Comparison of ENCODE assay signal across 8 mouse cellular contexts in genomic region chr5:139344021-139344686, GRCm38 (mm10). TPM values are rescaled to one million over a fixed set of nuclear protein-coding genes. Genes with fewer than 3 reads are reported as not detected.
DNase-seq lines count a peak whose midpoint lies in the region; ATAC-seq and TF ChIP-seq lines count a peak whose summit lies in the region.

No protein-coding gene starts in this region.

- DNase-seq in brain, adult 2 months (ENCODE audit: low read depth, low spot score) = peak; percentile 90
- peak; percentile 90 for DNase-seq in naive thymus-derived CD4-positive, alpha-beta T cell, adult 2 months (ENCODE audit: low read depth)

- H3K36me3 ChIP-seq in E14TG2a.4 (ENCODE audit: insufficient read depth, low read length) = peaks cover 34% of the 10 kb centered on the region
- H3K36me3 ChIP-seq in heart, embryonic 12.5 days = peaks cover 34% of the 10 kb centered on the region
- H3K36me3 ChIP-seq in kidney, embryonic 16.5 days (ENCODE audit: insufficient read depth, low read length) = peaks cover 23% of the 10 kb centered on the region
- peaks cover 37% of the 10 kb centered on the region for H3K36me3 ChIP-seq in liver, embryonic 12.5 days
- H3K36me3 ChIP-seq in stomach, embryonic 15.5 days = peaks cover 22% of the 10 kb centered on the region

- peak overlapping the region; percentile 98 for H3K4me3 ChIP-seq in E14TG2a.4 (replicated peaks; ENCODE audit: low read length)
- H3K4me3 ChIP-seq in embryonic fibroblast, embryonic 13.5 days (ENCODE audit: insufficient read depth, low read length) = peak overlapping the region; percentile 75
- peak overlapping the region; percentile 75 for H3K4me3 ChIP-seq in heart, embryonic 12.5 days
- H3K4me3 ChIP-seq in kidney, embryonic 16.5 days (ENCODE audit: low read length) = peak overlapping the region; percentile 83
- H3K4me3 ChIP-seq in liver, embryonic 12.5 days = peak overlapping the region; percentile 86
- peak overlapping the region; percentile 59 for H3K4me3 ChIP-seq in stomach, embryonic 15.5 days (replicated peaks)

- no peak overlapping the region for H3K27ac ChIP-seq in embryonic fibroblast, embryonic 13.5 days (ENCODE audit: insufficient read depth, low read length)
- 0 out of 2 replicates have a peak overlapping the region, but pooled peaks have one; percentile 3 for H3K27ac ChIP-seq in heart, embryonic 12.5 days (ENCODE audit: poor library complexity, severe bottlenecking)
- H3K27ac ChIP-seq in kidney, embryonic 16.5 days (ENCODE audit: low read length) = peak overlapping the region; percentile 86
- H3K27ac ChIP-seq in liver, embryonic 12.5 days = peak overlapping the region; percentile 80
- peak overlapping the region; percentile 57; the same call in 1 of the 2 replicates for H3K27ac ChIP-seq in stomach, embryonic 15.5 days

- peak; percentile 63 for ATAC-seq in heart, embryonic 12.5 days (ENCODE audit: insufficient number of reproducible peaks, low FRiP score)
- ATAC-seq in kidney, embryonic 16.5 days (ENCODE audit: low FRiP score, low TSS enrichment) = peak; percentile 72
- ATAC-seq in liver, embryonic 12.5 days = peak; percentile 75
- peak; percentile 71 for ATAC-seq in stomach, embryonic 15.5 days (ENCODE audit: insufficient read depth, low FRiP score, low read depth)

- no peaks in the 10 kb centered on the region for H3K9me3 ChIP-seq in E14TG2a.4 (ENCODE audit: low read length)
- no peaks in the 10 kb centered on the region for H3K9me3 ChIP-seq in heart, embryonic 12.5 days (replicated peaks)
- H3K9me3 ChIP-seq in kidney, embryonic 16.5 days (ENCODE audit: low read length) = no peaks in the 10 kb centered on the region
- no peaks in the 10 kb centered on the region for H3K9me3 ChIP-seq in liver, embryonic 12.5 days (replicated peaks)
- H3K9me3 ChIP-seq in stomach, embryonic 15.5 days = no peaks in the 10 kb centered on the region

- H3K27me3 ChIP-seq in E14TG2a.4 (ENCODE audit: insufficient read depth, low read length) = peaks cover 14% of the 10 kb centered on the region
- H3K27me3 ChIP-seq in heart, embryonic 12.5 days (replicated peaks) = peaks cover 24% of the 10 kb centered on the region
- no peaks in the 10 kb centered on the region for H3K27me3 ChIP-seq in kidney, embryonic 16.5 days (ENCODE audit: insufficient read depth, low read length)
- 0 out of 2 replicates have a peak, but pooled peaks cover 8% of the 10 kb centered on the region for H3K27me3 ChIP-seq in liver, embryonic 12.5 days (replicated peaks)
- H3K27me3 ChIP-seq in stomach, embryonic 15.5 days (replicated peaks) = no peaks in the 10 kb centered on the region

- peak overlapping the region; percentile 94 for H3K4me2 ChIP-seq in heart, embryonic 12.5 days
- H3K4me2 ChIP-seq in kidney, embryonic 16.5 days (replicated peaks; ENCODE audit: low read depth, low read length) = peak overlapping the region; percentile 97
- H3K4me2 ChIP-seq in liver, embryonic 12.5 days = peak overlapping the region; percentile 96
- H3K4me2 ChIP-seq in stomach, embryonic 15.5 days = peak overlapping the region; percentile 79

- H3K4me1 ChIP-seq in E14TG2a.4 (replicated peaks; ENCODE audit: low read depth, low read length) = peaks cover 62% of the 10 kb centered on the region
- H3K4me1 ChIP-seq in embryonic fibroblast, embryonic 13.5 days (ENCODE audit: control insufficient read depth, insufficient read depth, low read length) = no peaks in the 10 kb centered on the region
- peaks cover 26% of the 10 kb centered on the region for H3K4me1 ChIP-seq in heart, embryonic 12.5 days (replicated peaks)
- H3K4me1 ChIP-seq in kidney, embryonic 16.5 days (ENCODE audit: insufficient read depth, low read length) = peaks cover 19% of the 10 kb centered on the region
- peaks cover 31% of the 10 kb centered on the region for H3K4me1 ChIP-seq in liver, embryonic 12.5 days
- H3K4me1 ChIP-seq in stomach, embryonic 15.5 days = peaks cover 8% of the 10 kb centered on the region

- WGBS in heart, embryonic 12.5 days = 4% methylated on average over 12 of the region's 12 CpGs
- WGBS in kidney, embryonic 16.5 days = 4% methylated on average over 12 of the region's 12 CpGs
- WGBS in liver, embryonic 12.5 days (ENCODE audit: insufficient replicate concordance) = 6% methylated on average over 12 of the region's 12 CpGs
- WGBS in stomach, embryonic 15.5 days = 3% methylated on average over 12 of the region's 12 CpGs

- peak overlapping the region; percentile 85 for H3K9ac ChIP-seq in heart, embryonic 12.5 days
- peak overlapping the region; percentile 94 for H3K9ac ChIP-seq in kidney, embryonic 16.5 days (replicated peaks; ENCODE audit: low read length)
- peak overlapping the region; percentile 91 for H3K9ac ChIP-seq in liver, embryonic 12.5 days
- peak overlapping the region; percentile 70 for H3K9ac ChIP-seq in stomach, embryonic 15.5 days

- no peak for TF ChIP-seq POLR2A in embryonic fibroblast, embryonic 13.5 days (IDR thresholded peaks at IDR 0.05; ENCODE audit: low read depth, low read length)

- peak; percentile 71 for TF ChIP-seq CTCF in E14TG2a.4 (conservative IDR thresholded peaks at IDR 0.05; ENCODE audit: low read length)
- TF ChIP-seq CTCF in embryonic fibroblast, embryonic 13.5 days (IDR thresholded peaks at IDR 0.05; ENCODE audit: borderline replicate concordance, insufficient read depth, low read length) = peak; percentile 82

RNA-seq across cellular contexts. Expression of gene Cox19, which starts 7.1 kb away (rescaled TPM):
- 46.7 and 52.2 TPM in 2 replicates for polyA plus RNA-seq in embryonic fibroblast, embryonic 13.5 days (2011; ENCODE audit: insufficient read length, low read depth, missing spikeins)
- polyA plus RNA-seq in heart, embryonic 12.5 days (2016; fragmentation: Nextera tagmentation; extraction: Ambion mirVana) = 66.2 and 72.6 TPM in 2 replicates
- 99.3 and 104 TPM in 2 replicates for polyA plus RNA-seq in kidney, embryonic 16.5 days (2015; fragmentation: Nextera tagmentation; extraction: Ambion mirVana)
- 72.3 and 73.8 TPM in 2 replicates for polyA plus RNA-seq in liver, embryonic 12.5 days (2016; fragmentation: Nextera tagmentation; extraction: Ambion mirVana)
- 109 and 115 TPM in 2 replicates for polyA plus RNA-seq in stomach, embryonic 15.5 days (2015; fragmentation: Nextera tagmentation; extraction: Ambion mirVana)

RNA-seq across cellular contexts. Expression of gene Cyp2w1, which starts 8.3 kb away (rescaled TPM):
- polyA plus RNA-seq in embryonic fibroblast, embryonic 13.5 days (2011; ENCODE audit: insufficient read length, low read depth, missing spikeins) = not detected in 2 replicates
- not detected in 2 replicates for polyA plus RNA-seq in heart, embryonic 12.5 days (2016; fragmentation: Nextera tagmentation; extraction: Ambion mirVana)
- not detected in 2 replicates for polyA plus RNA-seq in kidney, embryonic 16.5 days (2015; fragmentation: Nextera tagmentation; extraction: Ambion mirVana)
- polyA plus RNA-seq in liver, embryonic 12.5 days (2016; fragmentation: Nextera tagmentation; extraction: Ambion mirVana) = not detected in 2 replicates
- polyA plus RNA-seq in stomach, embryonic 15.5 days (2015; fragmentation: Nextera tagmentation; extraction: Ambion mirVana) = 8.5 and 11.6 TPM in 2 replicates

RNA-seq across cellular contexts. Expression of gene Adap1, which starts 18.7 kb away (rescaled TPM):
- 0.54 TPM in 1 of 2 replicates, not detected in the other for polyA plus RNA-seq in embryonic fibroblast, embryonic 13.5 days (2011; ENCODE audit: insufficient read length, low read depth, missing spikeins)
- 1.1 and 2.1 TPM in 2 replicates for polyA plus RNA-seq in heart, embryonic 12.5 days (2016; fragmentation: Nextera tagmentation; extraction: Ambion mirVana)
- polyA plus RNA-seq in kidney, embryonic 16.5 days (2015; fragmentation: Nextera tagmentation; extraction: Ambion mirVana) = 1.1 and 1.7 TPM in 2 replicates
- 6.7 and 7.3 TPM in 2 replicates for polyA plus RNA-seq in liver, embryonic 12.5 days (2016; fragmentation: Nextera tagmentation; extraction: Ambion mirVana)
- polyA plus RNA-seq in stomach, embryonic 15.5 days (2015; fragmentation: Nextera tagmentation; extraction: Ambion mirVana) = 12.3 and 13.0 TPM in 2 replicates

RNA-seq across cellular contexts. Expression of gene Gpr146, which starts 33.3 kb away (rescaled TPM):
- 0.72 and 0.88 TPM in 2 replicates for polyA plus RNA-seq in embryonic fibroblast, embryonic 13.5 days (2011; ENCODE audit: insufficient read length, low read depth, missing spikeins)
- 8.2 and 8.5 TPM in 2 replicates for polyA plus RNA-seq in heart, embryonic 12.5 days (2016; fragmentation: Nextera tagmentation; extraction: Ambion mirVana)
- polyA plus RNA-seq in kidney, embryonic 16.5 days (2015; fragmentation: Nextera tagmentation; extraction: Ambion mirVana) = 6.6 and 6.7 TPM in 2 replicates
- 18.3 and 19.3 TPM in 2 replicates for polyA plus RNA-seq in liver, embryonic 12.5 days (2016; fragmentation: Nextera tagmentation; extraction: Ambion mirVana)
- 2.7 and 3.3 TPM in 2 replicates for polyA plus RNA-seq in stomach, embryonic 15.5 days (2015; fragmentation: Nextera tagmentation; extraction: Ambion mirVana)
